9 mouse cellular contexts compared by ENCODE assay signal in genomic region chr15:96507097-96507840, GRCm38 (mm10). TPM values are rescaled to one million over a fixed set of nuclear protein-coding genes. Genes with fewer than 3 reads are reported as not detected.
DNase-seq lines count a peak whose midpoint lies in the region; ATAC-seq lines count a peak whose summit lies in the region.
"Had no signal": no experiment of that assay in that cellular context is flagged by ENCODE, and none has a peak within 500 bp of the region (broad histone marks: within the 10 kb centered on the region; RNA-seq: fewer than 3 reads in every experiment).

No protein-coding gene starts in this region.

- H3K4me1 ChIP-seq in stomach, embryonic 14.5 days (ENCODE audit: control insufficient read depth, insufficient read depth, low read length) = no peaks in the 10 kb centered on the region

- intact Hi-C loops in heart, postnatal 25 days (cut with DNase I) = no loop called here
- intact Hi-C loops in left cerebral cortex, postnatal 36 days (cut with DNase I) = no loop called here

- no peaks in the 10 kb centered on the region for H3K27me3 ChIP-seq in stomach, embryonic 14.5 days (ENCODE audit: control insufficient read depth, insufficient read depth, low read length)

- no peaks in the 10 kb centered on the region for H3K36me3 ChIP-seq in stomach, embryonic 14.5 days (ENCODE audit: control insufficient read depth, insufficient read depth, low read length)

- no peak for ATAC-seq in stomach, embryonic 14.5 days (ENCODE audit: insufficient number of reproducible peaks, insufficient read depth, low FRiP score, low read depth)

- DNase-seq in heart, adult 11 months = peak; percentile 80
- DNase-seq in heart, postnatal 25 days (ENCODE audit: low spot score) = no peak
- DNase-seq in R1 (ENCODE audit: low read depth, low spot score) = peak; percentile 73
- peak; percentile 79 for DNase-seq in embryo, embryonic 10.5 days (ENCODE audit: low spot score)
- DNase-seq in heart, postnatal 4 days = peak; percentile 65
- DNase-seq in left cerebral cortex, postnatal 36 days (ENCODE audit: low spot score in 2 of 2) = peak; percentile 31 to 32
- peak; percentile 66 for DNase-seq in mesoderm, embryonic 11.5 days (ENCODE audit: low read depth, low spot score)

- 32% methylated on average over 18 of the region's 18 CpGs for WGBS in stomach, embryonic 14.5 days

- peaks cover 7% of the 10 kb centered on the region; the same call in 1 of the 2 replicates for H3K9me3 ChIP-seq in stomach, embryonic 14.5 days (ENCODE audit: control insufficient read depth, low read depth, low read length)

- H3K9ac ChIP-seq in stomach, embryonic 14.5 days (replicated peaks; ENCODE audit: low read depth, low read length) = no peak overlapping the region

- peak overlapping the region; percentile 37 for H3K4me2 ChIP-seq in stomach, embryonic 14.5 days (replicated peaks; ENCODE audit: low read depth, low read length)

- H3K27ac ChIP-seq in stomach, embryonic 14.5 days (ENCODE audit: low read length) = 0 out of 2 replicates have a peak overlapping the region, but pooled peaks have one; percentile 21

- H3K4me3 ChIP-seq in stomach, embryonic 14.5 days (ENCODE audit: low read depth, low read length) = peak overlapping the region; percentile 21
- H3K4me3 ChIP-seq: erythroblast, embryonic 14.5 days had no signal

RNA-seq across cellular contexts. Expression of gene Scaf11, which starts 46.6 kb away (rescaled TPM):
- 10 to 100 TPM; 39.8 to 47.1 TPM for total RNA-seq in heart, postnatal 25 days (2021)
- 10 to 100 TPM; 69.4 to 71.1 TPM for total RNA-seq in heart, postnatal 4 days (2021)
- total RNA-seq in left cerebral cortex, postnatal 36 days (2021) = 10 to 100 TPM; 49.7 to 51.0 TPM
- 99.5 and 105 TPM in 2 replicates for polyA plus RNA-seq in stomach, embryonic 14.5 days (2014; fragmentation: Nextera tagmentation; extraction: Ambion mirVana)
